Mouse (Mus musculus) heart, embryonic 12.5 days (tissue): ENCODE data around the gene Scamp2. TPM values are rescaled to one million over a fixed set of nuclear protein-coding genes. Genes with fewer than 3 reads are reported as not detected.
A peak's percentile ranks its signal among the peaks of the same experiment; 100 is the strongest.

Experiments used
- ATAC-seq: fragments of 200-750 bp; cut with Nextera tagmentation; 2 replicates; pipeline ENCODE4 v1.8.0; 2017; ENCODE audit warnings: moderate TSS enrichment, moderate library complexity; ENCODE audit not compliant: insufficient number of reproducible peaks, low FRiP score
- H3K27ac ChIP-seq: fragments of 300-500 bp; sonication (generic); 2 replicates; pipeline ENCODE4 v1.5.1; 2016; ENCODE audit warnings: mild to moderate bottlenecking, moderate library complexity; ENCODE audit not compliant: poor library complexity, severe bottlenecking
- H3K27me3 ChIP-seq: fragments of 300-500 bp; sonication (generic); replicated peaks from 2 replicates; pipeline ENCODE4 v1.6.1; 2016; ENCODE audit warnings: mild to moderate bottlenecking, moderate library complexity
- H3K36me3 ChIP-seq: fragments of 300-500 bp; sonication (generic); 2 replicates; pipeline ENCODE4 v1.6.1; 2016; ENCODE audit warnings: mild to moderate bottlenecking, moderate library complexity
- H3K4me1 ChIP-seq: fragments of 300-500 bp; sonication (generic); replicated peaks from 2 replicates; pipeline ENCODE4 v1.6.1; 2016; ENCODE audit warnings: mild to moderate bottlenecking
- H3K4me2 ChIP-seq: fragments of 300-500 bp; sonication (generic); 2 replicates; pipeline ENCODE4 v1.6.1; 2016; ENCODE audit warnings: mild to moderate bottlenecking, moderate library complexity
- H3K4me3 ChIP-seq: fragments of 300-500 bp; sonication (generic); 2 replicates; pipeline ENCODE4 v1.5.1; 2016; ENCODE audit warnings: mild to moderate bottlenecking
- H3K9ac ChIP-seq: fragments of 300-500 bp; sonication (generic); 2 replicates; pipeline ENCODE4 v1.6.1; 2016; ENCODE audit warnings: mild to moderate bottlenecking, moderate library complexity
- H3K9me3 ChIP-seq: fragments of 300-500 bp; sonication (generic); replicated peaks from 2 replicates; pipeline ENCODE4 v1.6.1; 2016; ENCODE audit warnings: mild to moderate bottlenecking, moderate library complexity
- WGBS: fragments of 180-500 bp; shearing (Covaris S2); methylation state at CpG from one replicate; pipeline ENCODE4 v1.1.7; 2016; 5-methylcytosine and 5-hydroxymethylcytosine counted together
- polyA plus RNA-seq: library from polyadenylated mRNA; unstranded; fragments of >200 nt; fragmentation: Nextera tagmentation; extraction: Ambion mirVana; gene quantifications from 2 replicates; pipeline ENCODE4 v1.2.1, GENCODE M21; 2016

The Scamp2 gene
- 52.5 and 55.6 TPM in 2 replicates for polyA plus RNA-seq

GRCm38 (mm10) chr9:57560861-57561710 is at the start of gene Scamp2:
Gene Scamp2 (plus strand): TSS chr9:57560943.
- WGBS: under 1% methylated on average over 37 of the region's 37 CpGs
- peak within 1 kb of the TSS; percentile 80 for H3K9ac ChIP-seq
- ATAC-seq: peak; percentile 99

DNA sequence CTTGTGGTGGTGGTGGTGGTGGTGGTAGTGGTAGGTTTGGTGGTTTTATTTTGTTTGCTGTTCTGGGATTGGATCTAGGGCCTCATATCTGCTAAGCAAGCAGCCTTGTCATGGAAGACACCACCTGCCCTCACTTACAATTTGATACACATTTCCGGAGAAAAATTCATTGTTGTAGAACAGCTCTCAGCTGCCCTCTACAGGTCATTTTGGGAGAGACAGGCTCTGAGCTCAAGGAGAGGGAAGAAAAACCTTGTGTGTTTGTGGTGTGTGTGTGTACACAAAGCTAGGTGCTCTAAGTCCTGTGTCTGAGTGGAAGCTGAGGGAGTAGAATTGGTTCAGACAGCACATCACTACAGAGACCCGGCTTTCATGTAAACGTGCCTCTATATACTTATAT is 43.6 kb upstream of the Scamp2 start:
- Histone ChIP-seq H3K36me3 (no peaks in the 10 kb centered on the region), H3K4me3 (no peak overlapping the region), H3K9me3 (no peaks in the 10 kb centered on the region), H3K27me3 (no peaks in the 10 kb centered on the region), H3K4me1 (0 out of 2 replicates have a peak, but pooled peaks cover 2% of the 10 kb centered on the region), H3K4me2 (no peak overlapping the region), H3K27ac (no peak overlapping the region), H3K9ac (no peak overlapping the region)
- ATAC-seq: no peak
- WGBS: 5% methylated on average over 3 of the region's 3 CpGs

More at GRCm38 (mm10) chr9:57560861-57561710, at the start of gene Scamp2:
- no peaks in the 10 kb centered on the region for H3K36me3 ChIP-seq
- no peaks in the 10 kb centered on the region for H3K9me3 ChIP-seq
- H3K4me3 ChIP-seq: peak within 1 kb of the TSS; percentile 81
- H3K27ac ChIP-seq: peak within 1 kb of the TSS; percentile 50; the same call in 1 of the 2 replicates
- H3K4me1 ChIP-seq: peaks cover 37% of the 10 kb centered on the region
- H3K27me3 ChIP-seq: no peaks in the 10 kb centered on the region
- peak within 1 kb of the TSS; percentile 88 for H3K4me2 ChIP-seq

DNA sequence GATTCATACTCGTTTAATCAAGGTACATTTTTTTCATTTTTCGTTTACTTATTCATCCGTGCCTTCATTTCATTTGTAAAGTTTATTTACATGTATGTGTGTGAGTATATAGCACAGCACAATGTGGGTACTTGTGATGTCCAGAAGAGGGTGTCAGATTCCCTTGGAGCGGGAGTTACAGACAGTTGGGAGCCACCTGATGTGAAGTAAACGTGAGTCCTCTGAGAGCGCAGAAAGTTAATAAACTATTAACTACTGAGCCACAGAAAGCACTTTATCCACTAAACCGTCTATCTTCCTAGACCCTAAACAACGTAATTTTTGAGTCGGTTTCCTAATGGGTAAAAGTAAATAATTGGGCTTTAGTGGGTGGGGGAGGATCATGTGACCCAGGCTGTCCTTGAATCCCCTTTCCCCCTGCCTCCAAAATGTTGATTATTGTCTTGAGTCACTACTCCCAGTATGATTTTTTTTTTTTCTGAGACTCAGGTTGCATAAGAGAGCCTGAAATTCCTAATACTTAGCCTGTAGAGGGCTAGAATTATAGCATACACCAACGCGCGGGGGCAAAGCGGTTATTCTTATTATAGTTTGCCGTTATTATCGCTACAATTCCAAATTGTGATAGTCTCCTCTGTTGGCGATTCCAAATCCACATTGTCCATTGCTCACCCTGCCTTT is 40.2 kb upstream of the Scamp2 start:
- no peaks in the 10 kb centered on the region for H3K9me3 ChIP-seq
- no peak for ATAC-seq
- H3K4me3 ChIP-seq: peak overlapping the region; percentile 92
- no peaks in the 10 kb centered on the region for H3K27me3 ChIP-seq
- WGBS: 25% methylated on average over 16 of the region's 16 CpGs
- H3K36me3 ChIP-seq: no peaks in the 10 kb centered on the region
- peak overlapping the region; percentile 73 for H3K4me2 ChIP-seq
- H3K9ac ChIP-seq: peak overlapping the region; percentile 97
- H3K4me1 ChIP-seq: peaks cover 29% of the 10 kb centered on the region
- peak overlapping the region; percentile 98 for H3K27ac ChIP-seq

- H3K27me3 ChIP-seq: no peaks in the 10 kb centered on the region
- peak; percentile 97 for ATAC-seq
- H3K27ac ChIP-seq: peak within 1 kb of the TSS; percentile 98
- H3K4me1 ChIP-seq: peaks cover 33% of the 10 kb centered on the region
- H3K9me3 ChIP-seq: no peaks in the 10 kb centered on the region
- peak within 1 kb of the TSS; percentile 73 for H3K4me2 ChIP-seq
- peak within 1 kb of the TSS; percentile 97 for H3K9ac ChIP-seq
- no peaks in the 10 kb centered on the region for H3K36me3 ChIP-seq
- peak within 1 kb of the TSS; percentile 92 for H3K4me3 ChIP-seq
- WGBS: under 1% methylated on average over 95 of the region's 95 CpGs
These were observed 39.5 kb upstream of the Scamp2 start, which contains the start of gene Cox5a for GRCm38 (mm10) chr9:57521056-57521911. Gene Cox5a (plus strand): TSS chr9:57521274.

- H3K27me3 ChIP-seq: no peaks in the 10 kb centered on the region
- peaks cover 33% of the 10 kb centered on the region for H3K4me1 ChIP-seq
- WGBS: 29% methylated on average over 7 of the region's 7 CpGs
- no peak for ATAC-seq
- H3K36me3 ChIP-seq: no peaks in the 10 kb centered on the region
- H3K27ac ChIP-seq: peak overlapping the region; percentile 98
- H3K4me2 ChIP-seq: peak overlapping the region; percentile 73
- peak overlapping the region; percentile 97 for H3K9ac ChIP-seq
- peak overlapping the region; percentile 92 for H3K4me3 ChIP-seq
- H3K9me3 ChIP-seq: no peaks in the 10 kb centered on the region
These were observed 38.5 kb upstream of the Scamp2 start for GRCm38 (mm10) chr9:57522114-57522860.

- no peaks in the 10 kb centered on the region for H3K27me3 ChIP-seq
- WGBS: 60% methylated on average over 4 of the region's 4 CpGs
- peak overlapping the region; percentile 92 for H3K4me3 ChIP-seq
- no peaks in the 10 kb centered on the region for H3K9me3 ChIP-seq
- H3K4me2 ChIP-seq: peak overlapping the region; percentile 73
- no peaks in the 10 kb centered on the region for H3K36me3 ChIP-seq
- H3K4me1 ChIP-seq: peaks cover 33% of the 10 kb centered on the region
- H3K9ac ChIP-seq: peak overlapping the region; percentile 97
- ATAC-seq: no peak
- no peak overlapping the region for H3K27ac ChIP-seq
These were observed 37.9 kb upstream of the Scamp2 start for GRCm38 (mm10) chr9:57522861-57523246.

DNA sequence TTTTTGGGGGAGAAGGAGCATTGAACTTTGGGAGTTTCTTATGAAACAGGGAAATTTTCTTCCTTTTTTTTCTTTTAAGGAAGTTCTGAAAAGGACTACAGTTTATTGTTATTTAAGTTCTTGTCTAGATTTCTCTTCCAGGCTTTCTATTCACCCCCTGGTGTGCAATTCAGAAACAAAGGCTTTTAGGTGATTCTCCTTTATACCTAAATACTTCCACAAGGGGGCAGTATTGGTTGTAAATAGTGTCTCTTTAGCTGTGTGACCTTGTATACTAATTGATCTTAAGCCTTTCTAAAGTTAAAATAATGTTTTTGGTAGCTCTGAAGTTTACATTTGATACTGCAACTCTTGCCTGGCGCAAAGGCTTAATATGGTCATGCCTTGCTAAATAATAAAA is 37.0 kb upstream of the Scamp2 start:
- H3K4me3 ChIP-seq: no peak overlapping the region
- H3K27ac ChIP-seq: no peak overlapping the region
- ATAC-seq: no peak
- peaks cover 33% of the 10 kb centered on the region for H3K4me1 ChIP-seq
- WGBS: 78% methylated on average over 1 of the region's 1 CpGs
- no peak overlapping the region for H3K4me2 ChIP-seq
- no peaks in the 10 kb centered on the region for H3K27me3 ChIP-seq
- no peak overlapping the region for H3K9ac ChIP-seq
- peaks cover 1% of the 10 kb centered on the region; the same call in 1 of the 2 replicates for H3K36me3 ChIP-seq
- H3K9me3 ChIP-seq: no peaks in the 10 kb centered on the region

DNA sequence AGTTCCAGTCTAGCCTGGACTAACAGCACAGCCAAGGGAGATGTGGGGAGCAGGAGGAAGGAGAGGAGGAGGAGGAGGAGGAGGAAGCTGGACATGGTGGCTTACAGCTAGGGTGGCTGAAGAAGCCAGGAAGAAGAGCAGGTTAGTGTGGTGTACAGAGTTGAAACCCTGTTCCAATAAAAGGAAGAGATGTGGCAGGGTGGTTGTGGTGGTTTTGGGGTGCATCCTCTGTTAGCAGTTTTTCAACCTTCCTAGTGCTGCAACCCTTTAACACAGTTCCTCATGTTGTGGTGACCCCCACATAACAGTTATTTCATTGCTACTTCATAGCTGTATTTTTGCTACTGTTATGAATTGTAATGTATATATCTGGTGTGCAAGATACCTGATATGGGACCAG is 36.3 kb upstream of the Scamp2 start:
- H3K9ac ChIP-seq: peak overlapping the region; percentile 33; the same call in 1 of the 2 replicates
- no peak overlapping the region for H3K27ac ChIP-seq
- no peak overlapping the region for H3K4me3 ChIP-seq
- peaks cover 8% of the 10 kb centered on the region for H3K36me3 ChIP-seq
- no peaks in the 10 kb centered on the region for H3K27me3 ChIP-seq
- peak overlapping the region; percentile 17; the same call in 1 of the 2 replicates for H3K4me2 ChIP-seq
- H3K4me1 ChIP-seq: peaks cover 33% of the 10 kb centered on the region
- ATAC-seq: no peak
- H3K9me3 ChIP-seq: no peaks in the 10 kb centered on the region

DNA sequence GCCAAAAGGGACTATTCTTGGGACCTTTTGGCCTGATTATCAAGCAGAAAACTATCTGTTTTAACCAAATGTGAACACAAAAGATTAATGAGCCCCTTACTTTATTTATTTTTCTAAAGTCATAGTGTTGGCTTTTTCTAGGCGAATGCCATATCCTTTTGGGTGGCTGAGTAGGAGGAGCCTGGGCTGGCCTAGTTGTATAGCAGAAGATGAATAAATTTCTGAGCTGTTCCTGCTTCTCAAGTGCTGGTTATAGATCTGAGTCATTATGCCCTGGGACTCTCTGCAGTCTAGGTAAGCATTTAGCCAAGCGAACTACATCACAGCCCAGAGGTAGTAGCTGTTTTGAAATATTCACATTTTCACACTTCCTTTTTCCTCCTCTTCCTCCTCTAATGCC is 35.2 kb upstream of the Scamp2 start:
- no peak overlapping the region for H3K4me2 ChIP-seq
- no peak for ATAC-seq

DNA sequence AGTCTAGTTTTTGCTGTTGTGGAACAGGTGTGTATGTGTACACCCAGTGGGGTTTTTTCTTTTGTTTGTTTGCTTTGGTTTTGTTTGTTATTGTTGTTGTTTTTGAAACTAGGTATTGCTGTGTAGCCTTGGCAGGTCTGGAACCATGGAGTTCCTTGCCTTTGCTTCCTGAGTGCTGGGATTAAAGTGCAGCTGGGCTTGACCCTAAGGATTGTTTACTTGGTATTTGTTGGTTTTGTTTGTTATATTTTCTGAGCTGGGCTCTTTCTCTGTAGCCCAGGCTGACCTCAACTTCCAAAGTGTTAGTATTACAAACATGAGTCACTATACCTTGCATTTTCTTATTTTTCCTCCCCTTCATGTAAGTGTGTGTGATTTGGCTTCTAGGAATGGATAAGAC is 34.3 kb upstream of the Scamp2 start:
- Histone ChIP-seq H3K9me3 (no peaks in the 10 kb centered on the region), H3K27ac (no peak overlapping the region), H3K4me3 (no peak overlapping the region), H3K4me2 (no peak overlapping the region), H3K9ac (no peak overlapping the region), H3K27me3 (no peaks in the 10 kb centered on the region), H3K4me1 (peaks cover 33% of the 10 kb centered on the region), H3K36me3 (peaks cover 22% of the 10 kb centered on the region)
- ATAC-seq: no peak

More for the DNA sequence above, 35.2 kb upstream of the Scamp2 start:
- H3K27ac ChIP-seq: no peak overlapping the region; the same call in 1 of the 2 replicates
- no peaks in the 10 kb centered on the region for H3K27me3 ChIP-seq
- peaks cover 33% of the 10 kb centered on the region for H3K4me1 ChIP-seq
- WGBS: 73% methylated on average over 2 of the region's 2 CpGs
- H3K9me3 ChIP-seq: no peaks in the 10 kb centered on the region
- peaks cover 16% of the 10 kb centered on the region for H3K36me3 ChIP-seq
- H3K4me3 ChIP-seq: no peak overlapping the region
- no peak overlapping the region for H3K9ac ChIP-seq
